Mouse (Mus musculus) forebrain, embryonic 11.5 days (tissue): ENCODE measurements around the gene Abcb8. TPM values are rescaled to one million over a fixed set of nuclear protein-coding genes. Genes with fewer than 3 reads are reported as not detected.

Experiments used
- ATAC-seq: fragments of 200-750 bp; cut with Nextera tagmentation; replicated peaks from 2 replicates; pipeline ENCODE4 v1.8.0; 2017; ENCODE audit warnings: moderate TSS enrichment; ENCODE audit not compliant: low FRiP score
- DNase-seq: peaks from one replicate; pipeline ENCODE4 v3.0.0-alpha.2; 2017; ENCODE audit warnings: low spot score
- H3K27ac ChIP-seq: fragments of 300-500 bp; sonication (generic); 2 replicates; pipeline ENCODE4 v1.5.1; 2014; ENCODE audit warnings: low read depth, low read length
- H3K27me3 ChIP-seq: fragments of 300-500 bp; sonication (generic); 2 replicates; pipeline ENCODE4 v1.6.1; 2014; ENCODE audit warnings: mild to moderate bottlenecking, low read length, mixed read lengths; ENCODE audit not compliant: control insufficient read depth, insufficient read depth
- H3K36me3 ChIP-seq: fragments of 300-500 bp; sonication (generic); 2 replicates; pipeline ENCODE4 v1.6.1; 2014; ENCODE audit warnings: mild to moderate bottlenecking, low read length, moderate library complexity, mixed read lengths; ENCODE audit not compliant: control insufficient read depth, insufficient read depth
- H3K4me1 ChIP-seq: fragments of 300-500 bp; sonication (generic); replicated peaks from 2 replicates; pipeline ENCODE4 v1.6.1; 2014; ENCODE audit warnings: low read length, mixed read lengths; ENCODE audit not compliant: control insufficient read depth, insufficient read depth
- H3K4me2 ChIP-seq: fragments of 300-500 bp; sonication (generic); 2 replicates; pipeline ENCODE4 v1.6.1; 2014; ENCODE audit warnings: low read depth, mild to moderate bottlenecking, low read length, moderate library complexity, mixed read lengths; ENCODE audit not compliant: severe bottlenecking
- H3K4me3 ChIP-seq: fragments of 300-500 bp; sonication (generic); 2 replicates; pipeline ENCODE4 v1.5.1; 2014; ENCODE audit warnings: low read depth, low read length
- H3K9ac ChIP-seq: fragments of 300-500 bp; sonication (generic); 2 replicates; pipeline ENCODE4 v1.6.1; 2014; ENCODE audit warnings: low read length
- H3K9me3 ChIP-seq: fragments of 300-500 bp; sonication (generic); 2 replicates; pipeline ENCODE4 v1.6.1; 2016; ENCODE audit warnings: low read length, mixed read lengths; ENCODE audit not compliant: control insufficient read depth
- WGBS: fragments of 180-500 bp; shearing (Covaris S2); extraction: QIAGEN DNeasy Blood & Tissue Kit; methylation state at CpG from one replicate; pipeline ENCODE4 v1.1.7; 2014; 5-methylcytosine and 5-hydroxymethylcytosine counted together
- polyA plus RNA-seq: library from polyadenylated mRNA; unstranded; fragments of >200 nt; fragmentation: Nextera tagmentation; extraction: Ambion mirVana; gene quantifications from 2 replicates; pipeline ENCODE4 v1.2.1, GENCODE M21; 2014

The Abcb8 gene
- polyA plus RNA-seq, 1 experiment from 2014 or later = 45.5 TPM

- Histone ChIP-seq H3K9me3 (no peaks in the 10 kb centered on the region), H3K4me3 (peak within 1 kb of the TSS; percentile 60), H3K4me1 (peaks cover 35% of the 10 kb centered on the region), H3K9ac (peak within 1 kb of the TSS; percentile 82), H3K36me3 (no peaks in the 10 kb centered on the region), H3K27ac (peak within 1 kb of the TSS; percentile 77), H3K4me2 (peak within 1 kb of the TSS; percentile 77), H3K27me3 (peaks cover 2% of the 10 kb centered on the region; the same call in 1 of the 2 replicates)
- under 1% methylated on average over 46 of the region's 46 CpGs for WGBS
- DNase-seq (peak; percentile 98), ATAC-seq (peak; percentile 94)
Observed at GRCm38 (mm10) chr5:24423129-24424003, 29.9 kb downstream of the Abcb8 start, which contains the start of the genes Cdk5 and Slc4a2. Cdk5 (minus strand) TSS chr5:24423530. Slc4a2 (plus strand) TSS chr5:24423837.

- Histone ChIP-seq H3K4me2 (peak overlapping the region; percentile 77), H3K27ac (peak overlapping the region; percentile 77), H3K36me3 (no peaks in the 10 kb centered on the region), H3K9me3 (no peaks in the 10 kb centered on the region), H3K4me1 (peaks cover 38% of the 10 kb centered on the region), H3K4me3 (peak overlapping the region; percentile 60), H3K9ac (peak overlapping the region; percentile 77), H3K27me3 (peaks cover 2% of the 10 kb centered on the region; the same call in 1 of the 2 replicates)
- peak; percentile 69 for DNase-seq
- WGBS = 15% methylated on average over 21 of the region's 21 CpGs
- no peak for ATAC-seq
Observed at GRCm38 (mm10) chr5:24424004-24424781, 30.7 kb downstream of the Abcb8 start.

- H3K27ac ChIP-seq = peak overlapping the region; percentile 21; the same call in 1 of the 2 replicates
- H3K9me3 ChIP-seq = no peaks in the 10 kb centered on the region
- WGBS = under 1% methylated on average over 47 of the region's 60 CpGs
- ATAC-seq (no peak), DNase-seq (peak; percentile 91)
- H3K27me3 ChIP-seq = peaks cover 2% of the 10 kb centered on the region; the same call in 1 of the 2 replicates
- peak overlapping the region; percentile 60 for H3K4me3 ChIP-seq
- H3K4me1 ChIP-seq = peaks cover 38% of the 10 kb centered on the region
- H3K4me2 ChIP-seq = peak overlapping the region; percentile 77
- H3K9ac ChIP-seq = peak overlapping the region; percentile 64
- no peaks in the 10 kb centered on the region; the same call in 1 of the 2 replicates for H3K36me3 ChIP-seq
Observed at GRCm38 (mm10) chr5:24424861-24425411, 31.5 kb downstream of the Abcb8 start.

GRCm38 (mm10) chr5:24425421-24426036, 32.1 kb downstream of the Abcb8 start:
- Histone ChIP-seq H3K9ac (peak overlapping the region; percentile 64), H3K9me3 (no peaks in the 10 kb centered on the region), H3K36me3 (no peaks in the 10 kb centered on the region; the same call in 1 of the 2 replicates), H3K27ac (peak overlapping the region; percentile 12; the same call in 1 of the 2 replicates), H3K4me2 (peak overlapping the region; percentile 77), H3K4me1 (peaks cover 38% of the 10 kb centered on the region), H3K4me3 (peak overlapping the region; percentile 60), H3K27me3 (peaks cover 2% of the 10 kb centered on the region; the same call in 1 of the 2 replicates)
- DNase-seq (no peak), ATAC-seq (0 out of 2 replicates have a peak, but pooled peaks have one; percentile 3)
- WGBS = under 1% methylated on average over 28 of the region's 30 CpGs

GRCm38 (mm10) chr5:24426037-24426432, 32.6 kb downstream of the Abcb8 start:
- Histone ChIP-seq H3K4me2 (peak overlapping the region; percentile 77), H3K27ac (no peak overlapping the region), H3K4me1 (peaks cover 38% of the 10 kb centered on the region), H3K9ac (peak overlapping the region; percentile 64; the same call in 1 of the 2 replicates), H3K36me3 (no peaks in the 10 kb centered on the region; the same call in 1 of the 2 replicates), H3K9me3 (no peaks in the 10 kb centered on the region), H3K27me3 (peaks cover 2% of the 10 kb centered on the region; the same call in 1 of the 2 replicates), H3K4me3 (peak overlapping the region; percentile 60)
- DNase-seq = peak; percentile 63
- WGBS = 1% methylated on average over 10 of the region's 10 CpGs
- no peak for ATAC-seq

GRCm38 (mm10) chr5:24426556-24427284, 33.3 kb downstream of the Abcb8 start:
- Histone ChIP-seq H3K27ac (no peak overlapping the region), H3K9ac (peak overlapping the region; percentile 64), H3K4me3 (peak overlapping the region; percentile 60; the same call in 1 of the 2 replicates), H3K27me3 (peaks cover 2% of the 10 kb centered on the region; the same call in 1 of the 2 replicates), H3K9me3 (no peaks in the 10 kb centered on the region), H3K4me1 (peaks cover 38% of the 10 kb centered on the region), H3K36me3 (peaks cover 3% of the 10 kb centered on the region; the same call in 1 of the 2 replicates), H3K4me2 (peak overlapping the region; percentile 77)
- ATAC-seq (no peak), DNase-seq (no peak)
- 6% methylated on average over 9 of the region's 9 CpGs for WGBS

- H3K4me3 ChIP-seq = no peak overlapping the region
- WGBS = 14% methylated on average over 12 of the region's 12 CpGs
- peaks cover 2% of the 10 kb centered on the region; the same call in 1 of the 2 replicates for H3K27me3 ChIP-seq
- peaks cover 37% of the 10 kb centered on the region for H3K4me1 ChIP-seq
- peak overlapping the region; percentile 10 for H3K9ac ChIP-seq
- no peak overlapping the region for H3K27ac ChIP-seq
- H3K9me3 ChIP-seq = no peaks in the 10 kb centered on the region
- H3K36me3 ChIP-seq = peaks cover 3% of the 10 kb centered on the region; the same call in 1 of the 2 replicates
- DNase-seq (no peak), ATAC-seq (no peak)
- peak overlapping the region; percentile 77; the same call in 1 of the 2 replicates for H3K4me2 ChIP-seq
Observed at GRCm38 (mm10) chr5:24427285-24427633, 33.8 kb downstream of the Abcb8 start.
